Mouse (Mus musculus) erythroblast, embryonic 14.5 days (primary cell): ENCODE results near the gene Taf12.

Experiments
- GATA1 ChIP-seq: IDR thresholded peaks from 2 replicates; pipeline ENCODE4 v1.6.1; 2012; ENCODE audit warnings: low read length, inconsistent platforms, mixed read lengths
- TAL1 ChIP-seq: IDR thresholded peaks from 3 replicates; pipeline ENCODE4 v1.6.1; 2012; ENCODE audit warnings: low read length, inconsistent platforms, mixed read lengths

GRCm38 (mm10) chr4:132256384-132256783 is 17.8 kb upstream of the Taf12 start:
- no peak for TF ChIP-seq GATA1
- no peak for TF ChIP-seq TAL1
